ENCODE assay signal across 31 mouse cellular contexts in the genomic region with DNA sequence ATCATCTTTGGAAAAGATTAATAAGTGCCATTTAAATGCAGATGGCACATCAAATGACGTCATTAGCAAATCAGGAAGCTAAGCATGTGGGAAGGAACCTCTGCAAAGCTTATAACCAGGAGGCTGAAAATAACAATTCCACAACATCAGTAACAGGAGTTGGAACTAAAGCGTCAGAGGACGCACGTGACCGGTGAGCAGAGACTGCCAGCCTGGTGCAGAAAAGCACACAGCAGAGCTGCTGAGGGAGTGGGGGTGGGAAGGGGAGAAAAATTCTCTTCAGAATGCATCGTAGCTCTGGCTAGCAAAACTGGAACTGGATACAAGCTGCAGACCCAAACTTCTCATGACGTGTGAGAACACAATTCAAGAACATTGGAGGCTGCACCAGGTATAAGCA. TPM values are rescaled to one million over a fixed set of nuclear protein-coding genes. Genes with fewer than 3 reads are reported as not detected.
A peak's percentile ranks its signal among the peaks of the same experiment; 100 is the strongest.
DNase-seq lines count a peak whose midpoint lies in the region; ATAC-seq and TF ChIP-seq lines count a peak whose summit lies in the region.
"Had no signal": no experiment of that assay in that cellular context is flagged by ENCODE, and none has a peak within 500 bp of the region (broad histone marks: within the 10 kb centered on the region; RNA-seq: fewer than 3 reads in every experiment).

No protein-coding gene starts in this region.

- peak; percentile 57 to 64 for DNase-seq in layer of hippocampus, adult 18-20 months (ENCODE audit: low spot score in 2 of 2)
- no peak for DNase-seq in layer of hippocampus, postnatal 10 days (ENCODE audit: low spot score in 2 of 2)
- DNase-seq in midbrain, embryonic 11.5 days (ENCODE audit: low spot score, missing footprints) = peak; percentile 70
- no peak for DNase-seq in midbrain, postnatal 0 days (ENCODE audit: low spot score)
- peak; percentile 82 for DNase-seq in brain, adult 2 months (ENCODE audit: low read depth, low spot score)
- DNase-seq in telencephalon, adult 2 months (ENCODE audit: low read depth, low spot score) = peak; percentile 79
- DNase-seq: adrenal gland, postnatal 14 days; cerebellum, adult 18-20 months; heart, adult 2 months; kidney, adult 11 months; kidney, postnatal 14 days; left cerebral cortex, postnatal 4 days; liver, embryonic 13.5 days; lung, adult 18-20 months; lung, postnatal 4 days; retina, postnatal 1 day; spleen, adult 18-20 months; thymus, adult 18-20 months; thymus, postnatal 36 days had no signal

- H3K9me3 ChIP-seq in midbrain, embryonic 11.5 days (ENCODE audit: control insufficient read depth, low read length) = no peaks in the 10 kb centered on the region
- no peaks in the 10 kb centered on the region for H3K9me3 ChIP-seq in midbrain, postnatal 0 days (ENCODE audit: low read length)
- H3K9me3 ChIP-seq in hindbrain, embryonic 13.5 days = no peaks in the 10 kb centered on the region
- H3K9me3 ChIP-seq: embryonic facial prominence, embryonic 13.5 days; forebrain, embryonic 10.5 days; forebrain, embryonic 15.5 days; heart, embryonic 12.5 days; hindbrain, embryonic 15.5 days; liver, embryonic 13.5 days; megakaryocyte, embryonic 14.5 days; midbrain, embryonic 13.5 days had no signal

- H3K27ac ChIP-seq in midbrain, embryonic 11.5 days (ENCODE audit: low read depth, low read length) = no peak overlapping the region
- H3K27ac ChIP-seq in midbrain, postnatal 0 days (ENCODE audit: low read depth, low read length) = no peak overlapping the region
- H3K27ac ChIP-seq in hindbrain, embryonic 13.5 days = no peak overlapping the region
- H3K27ac ChIP-seq: embryonic facial prominence, embryonic 13.5 days; forebrain, embryonic 10.5 days; forebrain, embryonic 15.5 days; heart, adult 2 months; hindbrain, embryonic 15.5 days; liver, embryonic 13.5 days; midbrain, embryonic 13.5 days had no signal

- peaks cover 31% of the 10 kb centered on the region for H3K36me3 ChIP-seq in midbrain, embryonic 11.5 days (ENCODE audit: control insufficient read depth, insufficient read depth, low read length)
- peaks cover 51% of the 10 kb centered on the region for H3K36me3 ChIP-seq in midbrain, postnatal 0 days (ENCODE audit: insufficient read depth, low read length)
- peaks cover 58% of the 10 kb centered on the region for H3K36me3 ChIP-seq in hindbrain, embryonic 13.5 days

- ATAC-seq in midbrain, embryonic 11.5 days (ENCODE audit: low FRiP score) = no peak
- ATAC-seq in midbrain, postnatal 0 days (ENCODE audit: low FRiP score) = no peak
- ATAC-seq in hindbrain, embryonic 13.5 days (ENCODE audit: low FRiP score) = no peak
- ATAC-seq: forebrain, embryonic 15.5 days; inflammation-experienced regulatory T-cells, adult 6 months; lung, postnatal 0 days; midbrain, embryonic 13.5 days; Patski had no signal

- no peak for TF ChIP-seq CTCF in midbrain, postnatal 0 days (IDR thresholded peaks at IDR 0.05)

- WGBS in midbrain, embryonic 11.5 days = 91% methylated on average over 7 of the region's 7 CpGs
- 88% methylated on average over 7 of the region's 7 CpGs for WGBS in midbrain, postnatal 0 days
- WGBS in hindbrain, embryonic 13.5 days = 86% methylated on average over 7 of the region's 7 CpGs

- H3K27me3 ChIP-seq in midbrain, embryonic 11.5 days (ENCODE audit: control insufficient read depth, insufficient read depth, low read length) = no peaks in the 10 kb centered on the region
- H3K27me3 ChIP-seq in midbrain, postnatal 0 days (ENCODE audit: insufficient read depth, low read length) = no peaks in the 10 kb centered on the region
- H3K27me3 ChIP-seq in hindbrain, embryonic 13.5 days = no peaks in the 10 kb centered on the region
- H3K27me3 ChIP-seq: embryonic facial prominence, embryonic 13.5 days; forebrain, embryonic 15.5 days; hindbrain, embryonic 15.5 days; liver, embryonic 13.5 days; megakaryocyte, embryonic 14.5 days; midbrain, embryonic 13.5 days; Patski had no signal

- no peak overlapping the region for H3K4me3 ChIP-seq in midbrain, embryonic 11.5 days (ENCODE audit: low read depth, low read length)
- H3K4me3 ChIP-seq in midbrain, postnatal 0 days (ENCODE audit: low read depth, low read length) = no peak overlapping the region
- no peak overlapping the region for H3K4me3 ChIP-seq in hindbrain, embryonic 13.5 days
- H3K4me3 ChIP-seq: embryonic facial prominence, embryonic 13.5 days; forebrain, embryonic 10.5 days; forebrain, embryonic 15.5 days; heart, adult 2 months; heart, embryonic 12.5 days; hindbrain, embryonic 15.5 days; liver, embryonic 13.5 days; megakaryocyte, embryonic 14.5 days; midbrain, embryonic 13.5 days had no signal

- no peak overlapping the region for H3K4me2 ChIP-seq in midbrain, embryonic 11.5 days
- no peak overlapping the region for H3K4me2 ChIP-seq in midbrain, postnatal 0 days (ENCODE audit: low read depth, low read length, poor library complexity, severe bottlenecking)
- no peak overlapping the region for H3K4me2 ChIP-seq in hindbrain, embryonic 13.5 days
- H3K4me2 ChIP-seq: embryonic facial prominence, embryonic 13.5 days; forebrain, embryonic 15.5 days; heart, embryonic 12.5 days; hindbrain, embryonic 15.5 days; liver, embryonic 13.5 days; midbrain, embryonic 13.5 days had no signal

- H3K9ac ChIP-seq in midbrain, embryonic 11.5 days (ENCODE audit: low read length) = no peak overlapping the region
- no peak overlapping the region for H3K9ac ChIP-seq in midbrain, postnatal 0 days (replicated peaks; ENCODE audit: low read length, poor library complexity, severe bottlenecking)
- no peak overlapping the region for H3K9ac ChIP-seq in hindbrain, embryonic 13.5 days
- H3K9ac ChIP-seq: embryonic facial prominence, embryonic 13.5 days; forebrain, embryonic 15.5 days; heart, embryonic 12.5 days; hindbrain, embryonic 15.5 days; liver, embryonic 13.5 days; midbrain, embryonic 13.5 days had no signal

- H3K4me1 ChIP-seq in midbrain, embryonic 11.5 days (ENCODE audit: control insufficient read depth, insufficient read depth, low read length) = no peaks in the 10 kb centered on the region
- no peaks in the 10 kb centered on the region for H3K4me1 ChIP-seq in midbrain, postnatal 0 days (ENCODE audit: insufficient read depth, low read length)
- no peaks in the 10 kb centered on the region for H3K4me1 ChIP-seq in hindbrain, embryonic 13.5 days (replicated peaks)
- H3K4me1 ChIP-seq: embryonic facial prominence, embryonic 13.5 days; forebrain, embryonic 10.5 days; forebrain, embryonic 15.5 days; heart, embryonic 12.5 days; hindbrain, embryonic 15.5 days; midbrain, embryonic 13.5 days had no signal

RNA-seq across cellular contexts. Expression of gene Mxd3, which starts 14.7 kb away (rescaled TPM):
- 1 to 10 TPM in 1 of 2 experiments, under 1 TPM in 1; 0.79 to 1.2 TPM for total RNA-seq in layer of hippocampus, adult 18-20 months (2021)
- 1 to 10 TPM; 2.4 to 2.9 TPM for total RNA-seq in layer of hippocampus, postnatal 10 days (2021)
- 26.9 and 30.6 TPM in 2 replicates for polyA plus RNA-seq in midbrain, embryonic 11.5 days (2014; fragmentation: Nextera tagmentation; extraction: Ambion mirVana)
- 6.6 and 7.2 TPM in 2 replicates for total RNA-seq in midbrain, postnatal 0 days (2014; rRNA removed)
- 3.5 and 3.6 TPM in 2 replicates for polyA plus RNA-seq in midbrain, postnatal 0 days (2015; fragmentation: Nextera tagmentation; extraction: Ambion mirVana)
- polyA plus RNA-seq in hindbrain, embryonic 13.5 days (2015; fragmentation: Nextera tagmentation; extraction: Ambion mirVana) = 12.1 and 12.4 TPM in 2 replicates
- total RNA-seq: gastrocnemius, adult 8-10 months; heart, adult 2 months had no signal

RNA-seq across cellular contexts. Expression of gene Lman2, which starts 18.3 kb away (rescaled TPM):
- 10 to 100 TPM; 65.9 to 66.8 TPM for total RNA-seq in layer of hippocampus, adult 18-20 months (2021)
- total RNA-seq in layer of hippocampus, postnatal 10 days (2021) = 10 to 100 TPM; 44.7 to 49.4 TPM
- polyA plus RNA-seq in midbrain, embryonic 11.5 days (2014; fragmentation: Nextera tagmentation; extraction: Ambion mirVana) = 75.3 and 82.5 TPM in 2 replicates
- 55.7 and 55.9 TPM in 2 replicates for total RNA-seq in midbrain, postnatal 0 days (2014; rRNA removed)
- polyA plus RNA-seq in midbrain, postnatal 0 days (2015; fragmentation: Nextera tagmentation; extraction: Ambion mirVana) = 32.8 and 35.0 TPM in 2 replicates
- polyA plus RNA-seq in hindbrain, embryonic 13.5 days (2015; fragmentation: Nextera tagmentation; extraction: Ambion mirVana) = 55.2 and 57.1 TPM in 2 replicates

RNA-seq across cellular contexts. Expression of gene Rab24, which starts 22.5 kb away (rescaled TPM):
- total RNA-seq in layer of hippocampus, adult 18-20 months (2021) = 10 to 100 TPM; 79.1 to 82.6 TPM
- 10 to 100 TPM; 62.4 to 66.9 TPM for total RNA-seq in layer of hippocampus, postnatal 10 days (2021)
- polyA plus RNA-seq in midbrain, embryonic 11.5 days (2014; fragmentation: Nextera tagmentation; extraction: Ambion mirVana) = 87.9 and 88.0 TPM in 2 replicates
- 70.0 and 88.1 TPM in 2 replicates for total RNA-seq in midbrain, postnatal 0 days (2014; rRNA removed)
- polyA plus RNA-seq in midbrain, postnatal 0 days (2015; fragmentation: Nextera tagmentation; extraction: Ambion mirVana) = 83.2 and 84.2 TPM in 2 replicates
- polyA plus RNA-seq in hindbrain, embryonic 13.5 days (2015; fragmentation: Nextera tagmentation; extraction: Ambion mirVana) = 95.9 and 102 TPM in 2 replicates

RNA-seq across cellular contexts. Expression of gene Prelid1, which starts 24.0 kb away (rescaled TPM):
- 100 to 1,000 TPM; 147 to 149 TPM for total RNA-seq in layer of hippocampus, adult 18-20 months (2021)
- total RNA-seq in layer of hippocampus, postnatal 10 days (2021) = 100 to 1,000 TPM; 169 to 177 TPM
- 404 and 434 TPM in 2 replicates for polyA plus RNA-seq in midbrain, embryonic 11.5 days (2014; fragmentation: Nextera tagmentation; extraction: Ambion mirVana)
- 208 and 210 TPM in 2 replicates for total RNA-seq in midbrain, postnatal 0 days (2014; rRNA removed)
- 318 and 326 TPM in 2 replicates for polyA plus RNA-seq in midbrain, postnatal 0 days (2015; fragmentation: Nextera tagmentation; extraction: Ambion mirVana)
- polyA plus RNA-seq in hindbrain, embryonic 13.5 days (2015; fragmentation: Nextera tagmentation; extraction: Ambion mirVana) = 300 and 307 TPM in 2 replicates

RNA-seq across cellular contexts. Expression of gene Rgs14, which starts 25.2 kb away (rescaled TPM):
- total RNA-seq in layer of hippocampus, adult 18-20 months (2021) = 100 to 1,000 TPM; 103 to 112 TPM
- 10 to 100 TPM; 28.6 to 37.0 TPM for total RNA-seq in layer of hippocampus, postnatal 10 days (2021)
- 0.37 and 0.72 TPM in 2 replicates for polyA plus RNA-seq in midbrain, embryonic 11.5 days (2014; fragmentation: Nextera tagmentation; extraction: Ambion mirVana)
- total RNA-seq in midbrain, postnatal 0 days (2014; rRNA removed) = 0.44 and 1.1 TPM in 2 replicates
- polyA plus RNA-seq in midbrain, postnatal 0 days (2015; fragmentation: Nextera tagmentation; extraction: Ambion mirVana) = 1.3 and 1.5 TPM in 2 replicates
- polyA plus RNA-seq in hindbrain, embryonic 13.5 days (2015; fragmentation: Nextera tagmentation; extraction: Ambion mirVana) = 0.21 and 0.29 TPM in 2 replicates

Comparison
In these comparisons a context has a peak if more than half of its experiments do, and no peak if none do; other contexts are left out.
1. DNase-seq: peak in layer of hippocampus, adult 18-20 months (2 of 2), midbrain, embryonic 11.5 days (single experiment), brain, adult 2 months (single experiment) and telencephalon, adult 2 months (single experiment); none in layer of hippocampus, postnatal 10 days (0 of 2) and midbrain, postnatal 0 days (single experiment).